Mouse (Mus musculus) central nervous system, embryonic 14 days (tissue): Measurements from ENCODE around the gene Tas2r119. TPM values are rescaled to one million over a fixed set of nuclear protein-coding genes. Genes with fewer than 3 reads are reported as not detected.

ENCODE experiments used
- polyA plus RNA-seq: library from polyadenylated mRNA; depleted of rRNA; stranded (reverse); fragments of >200 nt; gene quantifications from 2 replicates; pipeline ENCODE4 v1.2.3, GENCODE M21; 2012; rRNA removed

Gene Tas2r119
- polyA plus RNA-seq = not detected in 2 replicates

GRCm38 (mm10) chr15:32176989-32177388 is at the start of gene Tas2r119:
Gene Tas2r119, plus strand, starts transcription at chr15:32177289.

Other genes with a start within 250 kb of the Tas2r119 start
- gene Sema5a, start 67.5 kb downstream of the Tas2r119 start, polyA plus RNA-seq = 12.5 and 12.6 TPM in 2 replicates